Mouse (Mus musculus): ENCODE results near the gene Zfp819.
A peak's percentile ranks its signal among the peaks of the same experiment; 100 is the strongest.

The Zfp819 gene

DNA sequence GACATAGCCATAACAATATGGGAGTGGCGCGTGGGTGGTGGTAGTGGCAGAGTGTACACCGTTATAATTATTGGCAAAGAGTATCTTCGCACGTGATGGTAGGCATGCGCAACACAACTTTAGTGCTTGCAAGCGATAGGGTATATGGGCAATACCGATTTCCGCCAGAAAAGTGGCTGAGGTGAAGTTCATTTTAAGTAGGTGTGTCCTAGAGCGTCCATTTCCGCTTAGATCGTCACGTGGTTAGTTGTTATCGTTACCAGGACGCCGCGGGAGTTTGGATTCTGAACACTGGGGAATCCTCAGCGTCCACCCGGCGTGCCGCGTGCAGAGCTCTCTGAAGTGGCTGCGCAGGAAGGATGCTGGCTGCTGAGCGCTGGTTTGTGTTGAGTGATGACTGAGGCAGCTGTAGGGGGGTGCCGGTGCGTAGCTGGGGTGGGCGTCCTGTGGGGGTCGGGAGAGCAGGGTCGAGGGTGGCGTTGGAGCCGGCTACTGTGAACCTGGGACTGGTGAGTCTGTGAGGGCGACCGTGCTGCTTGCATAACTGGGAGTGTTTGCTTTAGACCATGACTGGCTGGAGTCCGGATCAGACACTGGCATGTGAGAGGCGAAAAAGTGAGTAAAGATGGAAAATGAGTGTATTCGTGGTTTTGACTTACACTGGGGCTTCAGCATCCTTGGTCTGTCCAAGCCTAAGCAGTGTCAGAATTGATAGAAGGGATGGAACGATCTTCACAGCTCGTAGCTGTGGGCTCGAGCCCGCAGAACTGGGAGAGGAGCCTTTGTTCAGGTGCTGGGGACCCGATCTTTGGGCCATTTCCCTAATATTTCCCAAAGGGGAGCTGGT, at the start of gene Zfp819:
TSS of gene Zfp819 (plus strand) at position 274 of the 847 bp plus-strand sequence.
- peak; percentile 63 for DNase-seq

- DNase-seq, result peak; percentile 83
Observed at GRCm38 (mm10) chr7:43562006-43562633, 44.8 kb upstream of the Zfp819 start, which contains the start of gene Zfp658. Zfp658 (plus strand) TSS chr7:43562256.

DNA sequence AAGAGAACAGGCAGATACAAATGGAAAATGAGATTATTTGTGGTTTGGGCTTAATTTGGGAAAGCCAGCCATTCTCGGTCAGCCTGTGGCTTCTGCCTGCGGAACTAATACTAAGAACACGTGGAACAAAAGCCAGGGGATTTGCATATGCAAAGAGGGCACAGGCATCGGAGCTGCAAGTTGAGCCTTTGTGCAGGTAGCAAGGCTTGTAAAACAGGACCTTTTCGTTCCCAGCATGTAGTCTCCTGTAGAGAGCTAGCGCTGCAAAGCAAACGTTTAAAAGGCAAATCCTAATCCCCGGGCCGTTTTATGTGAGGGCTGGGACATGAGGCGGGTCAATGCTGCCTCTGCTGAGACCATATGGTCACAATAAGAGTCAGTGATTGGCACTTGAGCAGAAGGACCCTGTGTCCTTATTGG, 44.3 kb upstream of the Zfp819 start:
- DNase-seq, result no peak

DNA sequence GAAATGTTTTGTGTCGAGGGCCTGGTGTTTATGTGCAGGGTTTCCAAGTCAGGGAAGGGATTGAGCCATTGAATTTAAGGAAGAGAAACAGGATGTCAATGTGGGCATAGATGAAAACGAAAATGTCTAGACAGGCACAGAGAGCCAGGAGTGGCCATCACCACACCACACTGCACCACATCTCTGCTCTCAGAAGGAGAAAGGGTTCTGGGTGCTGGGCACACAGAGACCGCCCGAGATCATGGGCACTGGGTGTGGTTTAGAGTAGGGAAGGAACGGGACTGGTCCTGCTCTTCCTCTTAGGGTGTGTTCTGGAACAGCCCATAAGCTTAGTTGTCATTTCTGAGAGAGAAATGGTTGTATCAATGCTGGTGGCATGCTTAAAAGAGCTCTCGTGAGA, 43.7 kb upstream of the Zfp819 start:
- no peak for DNase-seq

DNA sequence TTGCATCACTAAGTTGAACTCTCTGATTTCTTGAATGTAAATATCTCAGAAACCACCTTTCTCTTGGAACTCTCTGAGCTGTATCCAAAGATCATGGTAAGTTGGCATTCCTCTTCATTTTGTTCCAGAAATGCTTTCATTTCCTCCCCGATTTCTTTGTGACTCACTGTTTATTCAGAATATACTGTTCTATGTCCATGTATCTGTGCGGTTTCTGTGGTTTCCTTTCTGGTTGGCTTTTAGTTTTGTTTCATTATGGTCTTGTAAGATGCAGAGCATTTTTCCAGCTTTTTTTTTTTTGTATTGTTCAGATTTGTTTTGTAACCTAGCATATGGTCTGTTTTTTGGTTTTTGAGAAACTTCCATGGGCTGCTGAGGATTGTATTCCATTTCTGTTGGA, 35.8 kb upstream of the Zfp819 start:
- DNase-seq, result no peak

DNA sequence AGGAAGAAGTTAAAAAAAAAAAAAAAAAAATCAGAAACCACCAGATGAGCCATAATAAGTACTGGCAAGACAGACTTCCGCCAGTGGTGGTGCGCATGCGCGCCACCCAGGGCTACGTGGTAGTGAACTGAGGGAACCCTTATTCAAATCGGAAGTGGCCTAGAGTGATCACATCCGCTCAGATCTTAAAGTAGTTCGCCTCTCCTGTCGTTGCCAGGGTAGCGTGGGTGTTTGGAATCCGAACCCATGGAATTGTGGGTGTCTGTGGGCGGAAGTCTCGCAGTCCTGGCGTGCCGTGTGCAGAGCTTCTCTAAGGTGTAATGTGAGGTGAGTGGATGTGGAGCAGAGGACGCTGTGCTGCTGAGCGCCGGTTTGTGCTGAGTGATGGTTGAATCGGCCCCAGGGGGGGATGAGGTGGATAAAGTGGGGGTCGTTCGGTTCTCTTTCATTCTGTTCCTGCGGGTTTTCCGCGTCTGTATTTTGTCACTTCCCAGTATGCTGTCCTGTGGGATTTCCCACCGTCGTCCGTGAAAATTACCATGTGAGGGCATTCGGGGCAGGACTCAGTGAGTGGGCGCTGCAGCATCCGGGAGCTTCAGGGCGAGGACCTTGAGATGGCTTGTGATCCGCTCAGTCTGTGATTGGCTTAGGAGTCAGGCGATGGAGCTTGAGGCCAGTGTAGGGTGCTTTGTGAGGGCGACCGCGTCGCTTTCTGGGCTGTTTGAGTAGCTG, 27.4 kb upstream of the Zfp819 start, which contains the start of gene Zfp719:
TSS of gene Zfp719 (plus strand) at position 171 of the 732 bp plus-strand sequence.
- DNase-seq, result peak; percentile 90

DNA sequence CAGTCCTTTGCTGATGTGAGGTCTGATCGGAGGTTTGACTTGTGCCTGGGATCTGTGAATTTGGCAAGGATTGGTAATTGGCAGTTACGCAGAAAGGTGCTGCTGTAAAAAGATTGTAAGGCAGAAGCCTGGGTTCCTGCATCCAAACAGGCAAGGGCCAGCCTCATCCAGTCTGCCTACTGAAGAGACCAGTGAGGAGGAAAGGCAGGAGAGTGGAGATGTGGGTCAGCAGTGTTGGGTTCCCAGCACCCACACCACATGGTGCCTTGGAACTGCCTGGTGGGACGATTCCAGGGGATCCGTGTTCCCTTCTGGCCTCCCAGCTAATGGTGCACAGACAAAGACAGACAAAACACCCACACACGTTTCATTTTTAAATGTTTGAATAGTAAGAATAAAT, 26.4 kb upstream of the Zfp819 start:
- DNase-seq, result no peak

DNA sequence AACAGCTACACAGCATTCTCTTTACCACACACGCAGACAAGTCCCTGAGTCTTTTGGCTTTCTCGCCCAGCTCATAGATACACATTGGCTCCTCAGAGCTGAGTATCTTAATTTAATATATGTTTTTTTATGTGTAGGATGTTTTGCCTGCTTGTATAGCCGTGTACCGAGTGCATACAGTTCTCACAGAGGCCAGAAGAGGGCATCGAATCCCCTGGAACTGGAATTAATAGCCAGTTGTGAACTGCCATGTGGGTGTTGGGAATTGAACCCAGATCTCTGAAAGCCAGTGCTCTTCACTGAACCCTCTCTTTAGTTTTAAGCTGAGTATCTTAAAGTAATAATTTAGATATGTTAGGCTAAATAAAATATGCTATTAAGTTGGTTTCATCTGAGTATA, 22.2 kb upstream of the Zfp819 start:
- DNase-seq, result peak; percentile 42

DNA sequence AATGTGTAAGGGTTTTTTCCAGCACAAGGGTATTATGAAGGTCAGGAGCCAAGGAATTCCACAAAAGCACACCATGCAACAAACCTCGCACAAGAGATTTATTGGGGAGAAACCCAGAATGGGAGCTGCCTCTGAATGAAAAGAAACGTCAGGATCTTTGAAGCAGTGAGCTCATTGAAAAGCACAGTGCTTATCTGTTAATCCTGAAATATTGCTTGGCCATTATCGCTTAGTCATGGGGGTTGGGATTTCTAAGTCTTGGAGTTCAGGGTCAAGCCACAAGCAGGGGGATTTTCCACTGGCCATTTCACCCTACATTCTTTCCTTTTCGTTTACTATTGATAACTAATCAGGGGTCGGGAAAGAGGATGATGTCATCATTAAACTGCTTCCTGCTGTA, 5.1 kb upstream of the Zfp819 start:
- DNase-seq, result no peak

DNA sequence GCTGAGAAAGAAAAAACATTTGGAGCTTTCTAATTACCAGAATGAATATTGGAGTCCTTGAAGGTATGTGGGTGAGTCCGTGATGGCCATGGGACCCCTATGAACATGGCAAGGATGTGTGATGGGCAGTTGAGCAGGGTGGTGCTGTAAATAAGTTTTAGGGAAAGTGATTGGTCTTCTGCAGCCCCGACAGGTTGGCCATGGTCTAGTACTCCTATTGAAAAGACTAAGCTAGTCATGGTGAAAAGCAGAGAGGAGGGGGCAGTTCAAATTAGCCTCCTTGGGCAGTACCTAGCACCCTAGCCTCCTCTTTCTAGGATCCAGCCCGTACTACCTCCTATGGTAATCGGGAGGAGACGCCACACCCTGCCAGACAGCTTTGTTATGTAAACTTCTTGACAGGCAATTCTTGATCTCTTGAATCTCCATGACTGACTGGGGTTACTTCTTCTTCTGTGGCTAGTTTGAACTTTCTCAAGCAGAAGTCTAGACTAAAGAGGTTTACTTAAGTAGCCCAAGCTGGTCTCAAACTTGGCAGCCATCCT, 846 bp downstream of the Zfp819 start:
- DNase-seq, result no peak

DNA sequence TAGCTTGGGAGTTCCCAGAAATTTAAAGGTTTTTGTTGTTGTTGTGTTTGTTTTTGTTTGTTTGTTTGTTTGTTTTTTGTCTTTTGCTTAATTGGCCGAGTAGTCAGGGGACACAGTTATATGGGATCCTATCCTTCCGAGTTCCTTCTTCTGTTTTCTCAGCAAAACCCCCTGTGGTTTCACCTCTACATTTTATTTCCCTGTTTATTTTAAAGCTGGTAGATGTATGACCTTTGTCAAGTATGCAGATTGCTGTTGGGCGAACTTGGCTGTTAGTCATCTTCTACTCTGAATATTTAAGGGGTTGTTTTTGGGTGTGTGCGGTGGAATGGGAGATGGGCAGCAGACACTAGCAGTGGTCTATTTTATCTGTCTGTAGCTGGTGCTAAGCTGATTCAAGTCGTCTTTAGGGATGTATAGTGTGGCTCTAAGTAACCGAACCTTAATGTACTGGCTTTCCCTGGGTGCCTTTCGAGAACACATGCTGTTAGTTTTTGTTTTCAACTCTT, 1.4 kb downstream of the Zfp819 start:
- DNase-seq, result no peak

- DNase-seq, result no peak
Observed at GRCm38 (mm10) chr7:43613816-43614551, 7.0 kb downstream of the Zfp819 start.

DNA sequence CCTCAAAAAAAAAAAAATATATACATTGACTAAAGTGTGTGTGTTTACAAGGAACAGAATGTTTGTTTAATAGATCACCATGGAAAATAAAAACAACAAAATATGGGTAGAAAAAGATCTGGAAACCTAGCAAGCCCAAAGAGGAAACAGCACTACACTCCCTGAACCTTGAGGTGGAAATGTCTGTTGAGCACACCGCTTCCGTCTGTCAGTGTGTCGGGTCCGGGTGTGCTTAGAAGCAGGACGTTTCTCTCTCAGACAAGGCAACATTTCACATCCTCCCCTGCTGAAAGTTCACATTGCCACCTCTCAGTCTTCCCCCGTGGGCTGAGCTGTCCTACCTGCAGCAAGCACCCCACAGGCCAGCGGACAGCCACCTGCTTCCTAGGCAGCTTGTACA, 16.0 kb downstream of the Zfp819 start:
- DNase-seq, result no peak

DNA sequence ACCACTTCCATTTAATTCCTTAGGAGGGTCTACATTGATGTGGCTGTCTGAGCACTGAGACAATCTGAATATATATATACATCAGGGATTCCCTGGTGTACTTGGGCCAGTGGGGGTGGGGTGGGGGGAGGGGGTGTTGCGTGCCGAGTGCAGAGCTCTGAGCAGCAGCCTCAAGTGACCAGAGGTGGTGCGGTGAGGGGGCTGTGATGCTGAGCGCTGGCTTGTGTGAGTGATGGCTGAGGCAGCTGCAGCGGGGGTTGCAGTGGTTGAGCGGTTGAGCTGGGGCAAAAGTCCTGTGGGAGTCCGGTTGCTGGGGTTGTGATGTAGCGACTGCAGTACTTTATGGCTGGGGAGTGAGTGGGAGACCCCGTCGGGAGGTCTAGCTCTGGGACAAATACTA, 16.9 kb downstream of the Zfp819 start:
- DNase-seq, result no peak

- no peak for DNase-seq
Observed at GRCm38 (mm10) chr7:43625065-43625464, 18.1 kb downstream of the Zfp819 start.

DNA sequence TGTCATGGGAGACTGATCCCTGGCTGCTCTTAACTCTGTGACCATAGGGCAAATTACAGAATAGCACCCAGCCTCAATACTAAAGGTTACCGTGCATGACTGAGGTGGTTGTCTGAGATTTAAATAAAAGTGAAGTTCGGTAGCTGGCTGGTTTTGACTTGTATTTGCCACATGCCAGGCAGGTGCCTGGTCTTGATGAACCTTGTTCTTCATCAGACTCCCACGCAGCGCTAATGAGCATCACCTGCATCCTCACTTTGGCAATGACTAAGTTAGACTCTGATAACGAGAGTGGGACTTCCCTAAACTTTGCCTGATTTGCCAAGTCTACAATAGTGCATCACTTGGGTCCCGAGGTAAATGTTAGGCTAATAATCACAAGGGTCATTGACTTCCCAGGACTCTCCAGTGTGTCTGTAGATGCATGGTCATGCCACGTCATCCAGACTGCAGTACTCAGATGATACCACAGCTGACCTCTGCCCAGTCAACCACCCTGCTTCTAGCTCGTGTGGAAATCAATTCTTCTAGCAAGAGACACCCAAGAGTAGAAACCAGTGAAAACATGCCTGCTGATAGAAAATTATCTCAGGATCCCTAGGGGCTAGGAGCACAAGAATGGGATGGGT, 18.9 kb downstream of the Zfp819 start:
- no peak for DNase-seq

DNA sequence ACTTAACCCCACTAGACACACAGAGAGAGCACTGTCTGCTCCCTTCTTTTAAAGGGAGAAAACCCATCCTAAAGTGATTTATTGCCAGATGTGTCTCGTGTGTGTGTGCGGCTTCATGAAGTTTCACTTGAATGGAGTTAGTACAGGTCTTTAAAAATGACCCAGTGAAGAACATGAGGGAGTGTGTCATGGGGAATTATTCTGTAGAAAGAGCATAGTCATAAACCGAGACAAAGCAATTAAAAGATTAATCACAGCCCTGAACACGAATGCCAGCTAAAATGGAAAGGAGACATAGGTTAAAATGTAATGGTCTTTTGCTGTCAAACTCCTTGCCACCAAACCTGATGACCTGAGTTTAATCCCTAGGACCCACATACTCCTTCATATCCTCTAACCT, 27.0 kb downstream of the Zfp819 start:
- DNase-seq, result no peak

- DNase-seq, result no peak
Observed at GRCm38 (mm10) chr7:43634500-43634899, 27.5 kb downstream of the Zfp819 start, which contains the start of gene Ceacam18. Ceacam18 (plus strand) TSS chr7:43634707.

- DNase-seq, result no peak
Observed at GRCm38 (mm10) chr7:43636194-43636593, 29.2 kb downstream of the Zfp819 start.

- no peak for DNase-seq
Observed at GRCm38 (mm10) chr7:43637118-43637517, 30.1 kb downstream of the Zfp819 start.

- no peak for DNase-seq
Observed at GRCm38 (mm10) chr7:43642587-43642986, 35.6 kb downstream of the Zfp819 start.
